Mouse (Mus musculus): ENCODE data around the gene Map6. TPM values are rescaled to one million over a fixed set of nuclear protein-coding genes. Genes with fewer than 3 reads are reported as not detected.

Gene Map6
- 0.09 TPM for total RNA-seq (2023)

GRCm38 (mm10) chr7:99267251-99267896 lies at the start of gene Map6:
Gene Map6, plus strand, starts transcription at chr7:99267447.

GRCm38 (mm10) chr7:99238417-99238816 lies 28.8 kb upstream of the Map6 start, which contains the start of gene Mogat2:
Gene Mogat2, minus strand, starts transcription at chr7:99238619.

GRCm38 (mm10) chr7:99352526-99353400 lies 85.5 kb downstream of the Map6 start, which contains the start of gene Serpinh1:
Gene Serpinh1, minus strand, starts transcription at chr7:99353239.

GRCm38 (mm10) chr7:99381214-99382087 lies 114.2 kb downstream of the Map6 start, which contains the start of gene Gdpd5:
Gene Gdpd5, plus strand, starts transcription at chr7:99381414.

Other genes with a start within 250 kb of the Map6 start
- 101 TPM for gene Uvrag, start 126.3 kb upstream of the Map6 start, total RNA-seq (2023)
- 1.6 TPM for gene Dgat2, start 84.7 kb upstream of the Map6 start, total RNA-seq (2023)
- gene Mogat2, start 28.8 kb upstream of the Map6 start, total RNA-seq (2023), result not detected
- 0.86 TPM for gene Serpinh1, start 85.8 kb downstream of the Map6 start, total RNA-seq (2023)
- gene Gdpd5, start 114.0 kb downstream of the Map6 start, total RNA-seq (2023), result 4.2 TPM
- gene Klhl35, start 198.6 kb downstream of the Map6 start, total RNA-seq (2023), result 0.34 TPM
- gene Rps3, start 216.3 kb downstream of the Map6 start, total RNA-seq (2023), result 1,727 TPM

Measured in CD8-positive naive resting alpha-beta T cell, adult 57 days (primary cell).